Mouse (Mus musculus): ENCODE measurements around the gene Nbea. TPM values are rescaled to one million over a fixed set of nuclear protein-coding genes. Genes with fewer than 3 reads are reported as not detected.
A peak's percentile ranks its signal among the peaks of the same experiment; 100 is the strongest.

Gene Nbea
- total RNA-seq (2021): 10 to 100 TPM; 12.5 to 15.4 TPM
- long read RNA-seq, experiment 1, partial matches to known transcripts: 1 of 5 reads
- long read RNA-seq, experiment 1, other reads (novel, unspliced or antisense): 3 of 5 reads
- long read RNA-seq, experiment 2, partial matches to known transcripts: 0 of 3 reads
- long read RNA-seq, experiment 2, other reads (novel, unspliced or antisense): 2 of 3 reads

DNA sequence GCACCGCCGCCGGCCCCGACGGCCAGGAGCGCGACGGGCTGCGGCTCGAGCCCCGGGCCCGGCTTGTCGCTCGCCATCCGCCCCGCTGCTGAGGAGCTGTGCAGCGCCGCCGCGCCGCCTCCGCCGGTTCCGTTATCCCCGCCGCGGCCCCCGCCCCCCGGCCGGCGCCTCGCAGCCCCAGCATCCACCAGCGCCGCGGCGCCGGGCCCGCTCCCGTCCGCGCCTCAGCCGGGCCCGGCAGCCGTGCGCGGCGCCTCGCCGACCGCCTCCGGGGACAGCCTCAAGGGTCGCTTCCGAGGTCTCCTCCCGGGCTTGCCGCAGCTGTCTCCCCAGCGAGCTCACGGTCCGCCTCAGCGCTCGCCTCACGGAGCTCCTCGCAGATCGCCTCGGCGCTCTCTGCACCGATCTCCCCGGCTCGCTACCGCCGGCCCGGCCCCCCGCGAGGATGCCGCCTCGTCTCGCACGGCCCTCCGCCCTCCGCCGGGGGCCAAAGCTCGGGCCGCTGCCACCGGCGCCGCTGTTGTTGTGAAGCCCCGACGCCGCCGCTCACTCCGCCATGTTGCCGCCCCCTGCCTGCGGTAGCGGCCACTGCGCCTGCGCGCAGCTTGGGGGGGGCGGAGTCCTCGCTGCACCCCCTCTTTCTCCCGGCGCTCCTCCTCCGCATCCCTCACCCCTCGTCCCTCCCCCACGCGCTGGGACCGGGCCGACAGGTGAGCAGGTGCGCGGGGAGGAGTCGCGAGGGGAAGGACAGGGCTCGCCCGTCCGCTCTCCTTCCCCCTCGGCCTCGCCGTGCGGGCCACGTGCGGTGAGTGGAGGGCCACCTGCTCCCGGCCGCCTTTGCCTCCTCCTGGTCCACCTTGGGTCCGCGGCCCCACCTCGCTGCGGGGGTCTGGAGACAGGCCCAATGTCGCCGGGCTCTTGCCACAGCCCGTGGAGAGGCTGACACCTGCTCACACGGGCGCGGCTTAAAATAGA lies at the start of gene Nbea:
TSS of gene Nbea (minus strand) at position 543 of the 975 bp plus-strand sequence.
- peak; percentile 87 for DNase-seq

DNA sequence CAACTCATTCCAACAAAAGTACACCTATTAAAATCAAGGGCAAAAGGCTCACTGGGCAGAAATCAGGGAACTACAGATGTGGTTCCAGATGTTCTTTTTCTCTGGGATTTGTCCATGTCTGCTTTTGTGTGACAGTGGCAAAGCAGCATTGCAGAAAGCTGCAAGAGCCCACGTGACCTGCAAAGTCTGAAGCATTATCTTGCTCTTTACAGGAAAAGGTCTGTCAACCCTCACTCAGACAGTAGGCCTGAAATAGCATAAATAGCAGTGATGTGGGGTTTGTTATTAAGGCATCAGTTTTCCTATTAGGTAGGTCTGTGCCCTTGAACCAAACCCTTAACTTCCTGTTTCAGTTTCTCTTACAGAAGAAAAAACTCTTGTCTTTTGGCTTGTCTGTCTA lies 45.8 kb upstream of the Nbea start:
- DNase-seq: no peak

DNA sequence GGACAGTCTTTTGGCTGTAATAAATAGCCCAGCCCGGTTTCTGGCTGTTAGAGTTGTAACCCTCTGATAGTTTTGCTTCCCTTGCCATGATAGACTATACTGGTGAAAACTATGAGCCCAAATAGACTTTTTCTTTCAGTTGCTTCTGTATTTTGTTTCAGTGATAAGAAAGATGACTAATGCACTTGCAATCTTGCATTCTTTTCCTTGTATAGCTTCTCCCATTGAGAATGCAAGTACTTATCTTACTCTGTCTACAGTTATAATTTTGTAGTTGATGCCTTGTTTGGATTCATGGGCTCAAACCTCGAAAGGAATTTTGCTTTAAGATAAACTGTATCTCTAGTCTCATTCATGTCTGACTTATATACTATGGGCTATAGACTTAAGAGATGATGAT lies 32.5 kb upstream of the Nbea start:
- no peak for DNase-seq

DNA sequence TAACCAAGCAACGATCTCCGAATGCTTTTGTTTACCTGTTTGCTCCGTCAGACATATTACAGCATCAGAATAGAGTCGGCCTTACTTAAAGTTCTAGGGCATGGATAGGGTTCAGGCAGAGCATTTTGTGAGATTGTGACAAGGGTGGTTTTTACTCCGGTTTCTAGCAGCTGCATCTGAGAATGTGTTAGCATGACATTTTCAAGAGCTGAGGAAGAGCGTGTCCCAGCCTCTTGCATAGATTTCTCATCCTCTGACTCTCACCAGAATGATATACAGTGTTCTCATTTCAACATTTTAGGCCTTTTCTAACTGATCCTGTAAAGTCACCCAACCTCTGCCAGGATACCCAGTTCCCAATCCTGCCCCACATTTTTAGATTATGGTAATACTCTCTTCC lies 20.5 kb upstream of the Nbea start:
- no peak for DNase-seq

DNA sequence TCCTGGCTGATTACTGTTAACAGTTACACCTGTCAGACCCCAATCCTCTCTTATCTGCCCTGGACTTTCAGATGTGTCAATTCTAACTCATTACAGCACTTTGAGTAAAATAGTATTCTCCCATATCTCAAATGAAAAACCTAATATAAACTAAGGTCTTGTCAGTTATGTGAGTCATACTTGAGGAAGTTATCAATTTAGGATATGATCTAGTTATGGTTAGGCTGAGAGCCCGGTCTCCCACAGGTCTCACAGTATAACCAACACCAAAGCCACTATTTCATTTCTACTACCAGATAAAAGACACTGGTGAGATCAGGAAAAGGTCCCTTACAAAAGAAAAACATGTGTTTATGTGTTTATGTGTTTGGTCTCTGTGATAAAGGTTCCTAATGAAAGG lies 4.7 kb upstream of the Nbea start:
- DNase-seq: no peak

DNA sequence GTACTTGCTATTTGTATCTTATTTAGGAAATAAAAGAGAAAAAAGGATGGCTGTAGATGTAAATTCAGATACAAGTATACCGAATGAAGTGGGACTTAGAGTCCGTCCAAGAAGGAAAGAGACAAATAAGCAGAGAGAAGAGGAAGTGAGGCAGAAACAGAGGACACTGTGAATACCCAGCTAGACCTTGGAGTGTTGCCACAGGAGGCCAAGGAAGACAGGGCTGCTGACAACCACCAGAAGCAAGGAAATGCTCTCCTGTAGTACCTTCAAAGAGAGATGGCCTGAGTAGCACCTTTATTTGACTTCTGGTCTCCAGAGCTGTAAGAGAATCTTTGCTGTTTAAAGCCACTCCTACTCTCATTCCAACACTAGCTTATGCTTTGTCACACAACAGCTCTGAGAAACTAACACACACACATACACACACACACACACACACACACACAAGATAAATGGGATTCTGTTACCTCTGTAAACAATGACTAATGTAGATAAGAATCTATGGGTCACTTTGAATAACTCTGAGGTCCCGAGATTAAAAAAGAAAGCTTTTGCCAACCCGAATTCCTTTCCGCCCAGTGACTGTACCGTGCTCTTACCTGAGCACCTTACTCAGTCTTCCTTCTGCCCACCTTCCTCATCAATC lies 3.8 kb upstream of the Nbea start:
- DNase-seq: no peak

DNA sequence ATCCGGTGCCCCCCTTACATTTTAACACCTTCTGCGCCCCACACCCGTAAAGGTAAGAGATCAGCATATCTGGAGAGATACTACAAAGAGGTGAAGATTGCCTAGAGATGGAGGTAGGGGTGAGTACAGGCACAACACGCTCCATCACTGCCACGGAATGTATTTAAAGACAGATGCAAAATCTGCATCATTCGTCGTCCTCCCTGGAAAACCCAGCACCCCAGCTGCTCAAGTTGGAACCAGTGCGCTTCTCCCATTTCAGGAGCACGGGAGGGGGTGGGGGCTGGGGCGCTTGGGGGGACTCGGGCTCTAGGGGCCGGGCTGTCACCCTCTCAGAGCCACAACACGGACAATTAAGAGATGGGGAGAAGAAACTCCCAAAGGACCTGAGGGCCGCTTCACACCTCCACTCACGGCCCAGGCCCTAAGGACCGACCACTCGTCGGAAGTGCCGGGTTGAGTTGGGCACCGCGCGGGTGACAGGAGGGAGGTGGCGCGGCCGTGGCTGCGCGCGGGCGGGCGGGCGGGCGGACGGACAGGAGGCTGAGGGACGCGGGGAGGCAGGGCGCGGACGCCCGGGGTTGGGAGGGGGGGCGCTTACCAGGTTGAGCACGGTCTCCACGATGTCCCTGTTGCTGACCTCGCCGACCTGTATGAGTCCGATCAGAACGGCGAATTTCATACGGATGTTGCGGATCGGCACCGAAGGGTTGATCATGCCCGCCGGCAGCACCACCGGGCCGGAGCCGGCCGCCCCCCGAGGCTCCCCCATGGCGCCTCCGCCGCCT lies 936 bp downstream of the Nbea start:
- DNase-seq: no peak

DNA sequence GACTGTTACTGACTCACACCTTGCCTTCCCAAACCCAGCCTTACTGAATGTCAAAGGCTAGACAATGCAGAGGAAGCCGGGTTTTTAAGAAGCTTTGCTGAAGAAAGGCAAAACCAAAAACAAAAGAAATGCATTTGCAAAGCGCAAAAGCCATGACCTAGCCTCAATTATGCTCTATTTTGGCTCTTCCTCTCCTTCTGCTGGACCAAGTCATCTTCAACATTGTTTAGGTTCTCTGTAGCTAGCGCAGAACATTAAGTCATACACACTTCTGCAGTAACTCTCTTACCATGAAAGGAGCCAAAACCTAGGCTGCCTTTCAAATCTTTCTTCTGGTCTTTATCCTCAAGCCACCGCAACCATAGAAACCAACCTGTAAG lies 1.5 kb downstream of the Nbea start:
- no peak for DNase-seq

DNA sequence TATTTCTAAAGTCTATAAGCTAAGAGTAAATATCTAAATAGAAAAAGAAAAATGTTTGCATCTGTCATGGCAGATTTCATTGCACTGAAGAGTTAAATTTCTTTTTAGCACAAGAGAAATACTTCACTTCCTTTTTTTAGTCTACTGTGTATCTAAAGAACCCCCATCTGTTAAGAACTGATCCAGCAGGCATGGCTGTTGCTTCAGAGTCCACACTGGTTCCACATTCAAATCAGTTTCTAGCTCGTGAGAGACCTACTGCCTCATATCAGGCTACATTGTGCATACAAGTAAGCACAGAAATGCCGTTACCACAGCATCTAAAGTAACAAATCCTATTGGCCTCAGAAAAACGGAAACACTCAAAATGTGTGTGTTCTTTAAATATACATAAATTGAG lies 2.5 kb downstream of the Nbea start:
- DNase-seq: no peak

DNA sequence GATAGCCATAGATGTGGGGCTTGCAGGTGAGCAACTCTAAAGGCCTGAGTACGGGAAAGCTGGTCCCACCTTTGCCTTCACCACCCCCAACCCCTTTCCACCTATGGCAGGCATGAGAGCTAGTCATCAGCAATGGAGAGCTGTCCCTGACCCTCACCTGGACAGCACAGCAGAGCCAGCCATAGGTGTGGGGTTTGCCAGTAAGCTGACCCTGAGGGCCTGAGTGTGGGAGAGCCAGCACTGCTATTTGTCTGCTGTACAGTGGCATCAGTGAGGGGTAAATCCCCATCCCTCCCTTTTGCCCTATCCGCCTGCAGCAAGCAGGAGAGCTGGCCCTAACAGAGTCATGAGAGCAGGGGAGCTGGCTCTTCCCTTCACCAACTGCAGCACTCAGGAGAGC lies 25.6 kb downstream of the Nbea start:
- DNase-seq: no peak

DNA sequence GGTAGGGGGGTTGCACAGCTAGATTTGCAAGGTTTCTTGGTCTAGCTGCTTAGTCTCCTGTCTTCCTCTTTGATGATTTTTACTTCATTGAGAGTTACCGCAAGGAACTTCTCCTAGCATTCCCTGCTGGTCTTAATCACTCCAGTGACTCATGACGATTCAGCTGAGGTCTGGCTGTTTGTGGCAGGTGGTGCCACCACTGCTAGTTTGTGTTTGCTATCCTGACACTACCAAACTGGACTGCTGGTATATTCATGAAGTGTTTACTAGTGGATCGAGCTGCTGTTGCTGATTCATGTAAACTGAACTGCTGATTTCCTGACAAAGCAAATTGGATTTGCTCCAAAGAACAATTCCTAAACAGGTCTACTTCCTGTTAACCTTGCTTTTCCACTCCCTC lies 56.8 kb downstream of the Nbea start:
- DNase-seq: no peak

DNA sequence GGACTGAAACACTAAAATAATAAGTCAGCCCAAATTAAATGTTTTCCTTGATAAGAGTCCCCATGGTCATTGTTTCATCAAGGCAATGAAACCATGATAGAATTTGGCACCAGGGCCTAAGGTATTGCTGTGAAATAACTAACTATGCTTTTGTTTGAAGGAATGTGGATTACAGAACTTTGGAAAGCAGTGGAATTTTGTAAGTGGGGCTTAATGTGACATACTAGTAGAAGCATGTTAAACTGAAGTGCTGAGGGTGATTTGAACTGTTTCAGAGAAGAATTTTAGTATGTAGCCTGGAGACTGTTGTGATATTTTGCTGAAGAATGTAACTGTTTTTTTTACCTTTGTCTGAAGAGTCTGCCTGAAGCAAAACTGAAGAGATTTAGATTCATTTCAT lies 66.9 kb downstream of the Nbea start:
- DNase-seq: no peak

DNA sequence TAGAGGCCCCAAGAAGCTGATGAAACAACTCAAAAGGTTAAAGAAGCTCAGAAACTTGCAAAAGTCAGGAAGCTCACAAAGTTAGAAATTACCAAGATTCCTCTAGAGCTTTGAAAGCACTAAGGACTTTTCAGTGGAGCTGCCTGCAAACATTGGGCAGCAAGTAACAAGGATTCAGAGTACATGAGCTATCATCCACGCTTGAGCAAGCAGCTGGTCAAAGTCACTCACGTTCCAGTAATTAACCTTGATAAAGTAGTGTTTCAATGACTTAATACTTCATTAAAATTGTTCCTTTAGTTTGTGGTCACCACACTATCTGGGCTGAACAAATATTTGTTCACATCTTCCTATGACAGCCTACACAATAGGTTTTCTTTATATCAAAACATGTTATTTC lies 75.4 kb downstream of the Nbea start:
- no peak for DNase-seq

DNA sequence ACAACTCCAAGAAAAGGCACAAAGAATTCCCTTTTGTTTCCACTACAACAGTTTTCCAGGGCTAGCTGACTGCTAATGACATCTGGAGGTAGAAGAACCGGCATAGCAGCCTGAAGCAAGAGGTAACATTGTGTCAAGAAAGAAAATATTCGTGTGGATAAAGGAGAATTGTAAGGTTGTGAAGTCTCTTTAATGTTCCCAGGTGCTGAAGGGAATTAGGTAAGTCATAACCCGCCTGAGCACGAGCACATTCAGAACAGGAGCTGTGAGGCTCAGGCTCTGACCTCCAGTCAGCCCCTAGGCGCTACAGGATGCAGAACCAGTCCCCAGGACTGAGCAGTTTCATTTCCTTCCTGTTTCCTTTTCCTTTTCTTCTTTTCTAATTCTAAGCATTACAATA lies 86.4 kb downstream of the Nbea start:
- no peak for DNase-seq

DNA sequence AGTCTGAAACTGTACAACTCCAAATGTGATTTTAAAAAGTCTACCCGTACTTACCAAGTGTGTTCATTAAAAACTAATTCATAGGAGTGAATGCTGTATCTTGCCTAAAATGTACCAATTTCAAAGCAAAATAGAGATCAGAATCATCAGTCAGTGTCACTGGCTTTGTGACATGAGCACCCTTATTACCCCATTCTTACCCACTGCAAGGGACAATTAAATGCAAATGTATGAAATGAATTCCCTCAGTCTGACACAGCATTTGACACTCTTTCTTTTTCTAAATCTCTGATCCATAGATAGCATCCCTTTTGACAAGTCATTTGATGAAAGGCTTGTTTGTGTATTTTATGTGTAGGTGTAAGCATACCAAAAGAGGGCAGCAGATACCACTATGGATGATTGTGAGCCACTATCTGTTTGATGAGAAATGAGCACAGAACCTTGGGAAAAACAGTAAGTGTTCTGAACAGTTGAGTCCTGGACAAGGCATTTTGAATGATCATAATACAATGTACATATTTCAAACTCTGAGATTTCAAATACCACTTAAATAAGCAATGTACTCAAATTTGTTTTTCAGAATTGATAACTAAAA lies 104.4 kb downstream of the Nbea start:
- no peak for DNase-seq

DNA sequence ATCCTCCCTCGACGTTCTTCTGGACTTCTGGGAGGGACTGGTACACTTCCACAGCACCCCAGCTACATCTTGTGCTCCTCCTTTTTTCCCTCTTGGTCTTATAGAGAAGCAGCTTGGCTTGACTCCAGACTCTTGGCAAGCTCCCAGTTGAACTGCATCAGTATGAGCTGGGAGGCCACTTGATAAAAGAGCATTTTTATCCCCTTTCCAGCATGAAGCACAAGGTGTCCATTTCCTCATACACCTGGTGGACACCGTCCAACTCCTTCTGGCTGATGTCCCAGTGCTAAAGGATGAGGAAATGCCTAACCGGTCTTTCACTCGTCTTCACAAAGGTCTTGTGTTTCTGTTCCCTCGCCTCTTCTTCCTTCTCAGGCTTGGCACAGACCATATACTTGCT lies 115.7 kb downstream of the Nbea start:
- peak; percentile 12 for DNase-seq

DNA sequence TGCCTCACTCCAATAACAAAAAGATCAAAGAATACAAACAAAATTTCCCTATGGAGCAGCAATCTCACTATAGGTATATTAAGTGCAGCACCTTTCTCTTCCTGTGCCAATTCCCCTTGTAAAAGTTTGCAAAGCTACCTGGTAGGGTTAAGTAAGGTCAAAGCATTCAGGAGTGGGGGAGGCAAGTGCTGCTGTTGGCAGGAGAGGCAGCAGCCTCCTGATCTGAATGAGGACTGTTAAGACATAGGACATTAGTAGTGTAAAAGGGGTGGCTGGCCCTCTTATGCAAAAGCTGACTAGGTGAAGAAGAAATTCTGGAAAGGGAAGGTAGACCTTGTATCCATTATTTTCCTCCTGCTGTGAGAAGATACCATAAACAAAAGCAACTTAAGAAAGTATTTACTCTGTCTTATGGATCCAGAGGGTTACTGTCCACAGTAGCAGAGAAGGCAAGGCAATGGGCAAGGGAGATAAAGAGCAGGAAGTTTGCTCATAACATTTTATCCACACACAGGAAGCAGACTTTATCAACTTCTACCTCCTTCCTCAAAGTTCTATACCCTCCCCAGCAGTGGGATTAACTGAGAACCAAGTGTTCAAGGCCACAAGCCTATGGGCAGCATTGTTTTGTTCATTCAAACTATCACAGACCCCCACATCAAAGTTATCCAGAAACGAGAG lies 117.0 kb downstream of the Nbea start:
- DNase-seq: no peak

DNA sequence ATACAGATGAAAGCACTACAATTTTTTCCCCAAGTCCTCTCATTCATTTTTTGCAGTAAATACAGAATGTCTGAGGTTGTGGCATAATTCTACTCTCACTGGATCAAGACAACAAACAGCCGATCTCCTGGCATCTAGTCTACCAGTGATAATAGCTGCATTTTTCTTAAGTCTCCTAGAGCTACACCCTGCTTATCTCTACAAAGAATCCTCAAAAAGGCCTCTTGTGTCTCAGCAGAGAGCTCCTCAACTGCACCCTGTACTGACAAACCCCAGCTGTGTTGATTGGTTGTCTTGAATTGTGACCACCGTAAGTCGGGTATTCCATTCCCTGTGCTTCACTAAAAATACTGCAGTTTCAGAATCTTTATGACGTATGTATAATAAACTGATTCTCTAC lies 118.3 kb downstream of the Nbea start:
- DNase-seq: no peak

DNA sequence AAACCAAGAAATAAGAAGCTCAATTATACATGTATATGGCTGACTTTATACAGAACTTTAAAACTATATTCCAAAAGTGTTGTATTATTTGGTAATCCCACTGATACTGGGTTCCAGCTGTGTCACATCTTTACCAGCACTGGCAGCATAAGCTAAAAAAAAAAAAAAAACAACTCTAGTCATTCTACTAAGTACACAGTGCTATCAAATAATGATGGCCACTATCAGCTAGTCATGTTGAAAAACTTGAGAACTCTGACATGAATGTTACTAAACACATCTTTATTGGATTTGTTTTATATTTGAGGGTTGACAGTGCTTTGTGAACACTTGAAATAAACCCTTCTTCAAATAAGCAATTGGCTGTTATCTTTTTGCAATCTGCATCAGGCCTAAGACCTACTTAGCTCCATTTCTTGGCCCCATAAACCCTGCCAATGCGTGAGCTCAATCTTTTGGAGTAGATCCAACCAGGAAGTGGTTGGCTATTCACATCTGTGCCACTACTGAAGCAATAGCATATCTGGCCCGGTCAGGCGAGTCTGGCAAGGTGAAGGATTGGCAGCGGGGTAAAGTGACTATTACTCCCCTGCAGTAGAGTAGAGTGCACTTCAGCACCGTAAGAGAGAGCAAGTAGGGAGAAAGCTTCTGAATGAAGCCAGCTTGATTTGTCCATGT lies 137.7 kb downstream of the Nbea start:
- no peak for DNase-seq

DNA sequence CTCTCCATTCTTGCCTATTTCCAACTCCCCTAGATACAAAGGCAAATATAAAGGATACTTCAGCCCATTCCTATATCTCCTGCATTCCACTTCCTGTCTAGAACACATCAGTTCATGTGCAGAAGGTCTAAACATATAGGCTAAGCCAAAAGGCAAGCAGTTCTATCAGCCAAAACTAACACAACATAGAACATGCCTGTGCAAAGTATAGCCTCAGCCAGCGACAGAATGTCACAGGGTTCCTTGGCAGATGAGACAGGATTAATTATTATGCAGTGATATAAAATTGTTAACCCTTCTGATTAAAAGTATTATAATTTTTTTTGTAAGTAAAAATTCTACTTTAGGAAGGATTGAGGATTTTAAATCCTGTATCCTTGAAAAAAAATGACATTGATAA lies 140.4 kb downstream of the Nbea start:
- DNase-seq: no peak

DNA sequence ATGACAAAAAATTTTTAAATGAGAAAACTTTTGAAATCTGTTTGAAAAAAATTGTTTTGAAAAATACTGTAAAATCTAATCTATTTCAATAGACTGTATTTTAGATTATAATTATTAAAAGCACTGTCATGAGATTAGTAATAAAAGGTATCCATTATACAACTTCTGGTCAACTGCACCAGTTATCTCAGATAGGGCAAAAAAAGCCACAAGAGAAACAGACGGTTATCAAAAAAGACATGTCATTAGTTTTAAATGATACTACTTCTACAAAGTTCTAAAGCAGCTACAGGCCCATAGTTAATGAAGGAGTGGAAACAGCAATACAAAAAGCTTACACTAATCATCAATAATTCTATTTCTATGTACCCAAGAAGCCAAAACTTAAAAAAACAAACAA lies 144.0 kb downstream of the Nbea start:
- no peak for DNase-seq

Data from gastrocnemius, postnatal 10 days (tissue).